Mouse (Mus musculus) cerebellum, adult 2 months (tissue): ENCODE data around the gene Wee2. TPM values are rescaled to one million over a fixed set of nuclear protein-coding genes. Genes with fewer than 3 reads are reported as not detected.

ENCODE experiments used
- DNase-seq, 2 experiments: peaks; one replicate each; pipeline ENCODE4 v3.0.0; 2021
- H3K27ac ChIP-seq: fragments of 200-500 bp; 2 replicates; pipeline ENCODE4 v1.5.1; 2012; ENCODE audit warnings: low read length, control low read depth, inconsistent platforms; ENCODE audit not compliant: insufficient read depth
- H3K27me3 ChIP-seq: fragments of 200-500 bp; 2 replicates; pipeline ENCODE4 v1.6.1; 2012; ENCODE audit warnings: inconsistent platforms, mild to moderate bottlenecking, low read length, moderate library complexity; ENCODE audit not compliant: control insufficient read depth, insufficient read depth
- H3K4me1 ChIP-seq: fragments of 200-500 bp; 2 replicates; pipeline ENCODE4 v1.6.1; 2011; ENCODE audit warnings: low read length; ENCODE audit not compliant: control insufficient read depth, insufficient read depth
- H3K4me3 ChIP-seq: fragments of 200-500 bp; replicated peaks from 2 replicates; pipeline ENCODE3; 2011; ENCODE audit warnings: mild to moderate bottlenecking, low read depth, low read length, control low read depth; ENCODE audit not compliant: insufficient read depth
- CTCF ChIP-seq: fragments of 200-500 bp; IDR thresholded peaks from 2 replicates; pipeline ENCODE4 v1.5.1; 2011; ENCODE audit warnings: low read depth, mild to moderate bottlenecking, control low read depth, low read length, moderate library complexity, borderline replicate concordance; ENCODE audit not compliant: insufficient read depth
- POLR2A ChIP-seq: fragments of 200-500 bp; IDR thresholded peaks from 2 replicates; pipeline ENCODE4 v1.6.1; 2011; ENCODE audit warnings: low read length, control low read depth, borderline replicate concordance; ENCODE audit not compliant: insufficient read depth
- WGBS: fragments of 180-500 bp; shearing (Covaris S2); methylation state at CpG from one replicate; pipeline ENCODE4 v1.1.7; 2018; 5-methylcytosine and 5-hydroxymethylcytosine counted together
- polyA plus RNA-seq: library from polyadenylated mRNA; depleted of rRNA; stranded (reverse); fragments of >200 nt; gene quantifications from 2 replicates; pipeline ENCODE4 v1.2.3, GENCODE M21; 2012

Wee2 gene
- polyA plus RNA-seq, 1 experiment, result 0.28 TPM

DNA sequence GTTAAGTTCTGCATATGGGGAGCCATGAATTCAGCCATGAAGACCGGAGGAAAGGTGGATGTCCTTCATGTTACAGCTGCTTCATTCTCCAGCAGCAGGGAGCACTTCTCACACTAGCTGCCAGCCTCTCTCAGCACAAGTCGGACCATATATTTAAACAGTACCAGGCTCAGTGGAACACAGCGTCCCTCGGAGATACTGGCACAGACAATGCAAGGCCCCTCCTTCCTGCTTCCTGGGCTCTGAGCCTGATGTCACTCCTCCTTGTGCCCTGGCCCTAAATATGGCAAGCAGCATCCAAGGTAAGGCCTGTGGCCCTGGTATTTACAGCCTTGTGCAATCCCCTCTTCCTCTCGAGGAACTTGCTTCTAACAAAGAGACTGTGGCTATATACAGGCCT lies 23.1 kb upstream of the Wee2 start:
- peak overlapping the region; percentile 79 for H3K27ac ChIP-seq
- H3K27me3 ChIP-seq, result no peaks in the 10 kb centered on the region
- 8% methylated on average over 5 of the region's 5 CpGs for WGBS
- peaks cover 41% of the 10 kb centered on the region for H3K4me1 ChIP-seq
- no peak for TF ChIP-seq CTCF
- no peak for TF ChIP-seq POLR2A
- DNase-seq, result peak in 1 of 2 experiments; percentile 63
- no peak overlapping the region for H3K4me3 ChIP-seq

DNA sequence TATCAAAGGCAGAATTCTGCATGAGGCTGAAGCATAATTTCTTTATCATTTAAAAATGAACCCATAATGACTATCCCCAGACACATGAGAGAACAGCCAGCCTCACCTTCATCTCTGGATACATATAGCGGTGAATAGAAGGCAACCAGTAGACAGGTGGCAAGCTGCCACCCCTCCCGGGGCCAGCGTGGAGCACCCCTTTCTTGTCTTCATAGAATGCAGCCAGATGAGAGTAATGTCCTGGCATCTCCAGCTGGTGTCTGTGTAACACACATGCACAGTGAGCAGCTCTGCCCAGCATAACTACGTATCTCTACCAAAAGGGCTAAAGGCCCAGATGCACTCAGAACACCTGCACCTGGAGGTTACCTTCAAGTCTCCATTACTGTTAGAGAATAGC lies 20.5 kb upstream of the Wee2 start:
- peak in 1 of 2 experiments; percentile 29 for DNase-seq
- TF ChIP-seq CTCF (no peak), POLR2A (no peak)
- H3K27ac ChIP-seq, result no peak overlapping the region
- H3K4me1 ChIP-seq, result peaks cover 41% of the 10 kb centered on the region
- no peaks in the 10 kb centered on the region for H3K27me3 ChIP-seq
- H3K4me3 ChIP-seq, result no peak overlapping the region
- WGBS, result 11% methylated on average over 4 of the region's 4 CpGs

DNA sequence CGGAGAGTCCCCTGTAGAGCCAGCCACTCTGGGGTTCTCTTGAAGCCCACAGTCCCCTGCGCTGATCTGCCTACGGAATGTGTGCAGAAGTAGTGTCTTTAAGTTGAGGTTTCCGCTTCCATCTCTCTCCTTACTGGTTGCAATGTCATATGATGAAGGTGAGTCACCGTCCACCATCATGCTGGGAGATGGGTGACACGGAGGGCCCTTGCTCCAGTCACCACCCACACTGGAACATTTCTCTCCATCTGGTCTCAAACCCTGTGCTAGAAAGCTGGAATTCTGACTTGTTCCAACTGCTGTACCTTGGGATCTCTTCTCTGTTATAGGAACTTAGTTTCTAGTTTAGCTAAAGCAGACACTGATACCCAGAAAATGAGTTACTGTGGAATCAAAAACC lies 17.8 kb upstream of the Wee2 start:
- TF ChIP-seq POLR2A (no peak), CTCF (no peak)
- 65% methylated on average over 6 of the region's 6 CpGs for WGBS

DNA sequence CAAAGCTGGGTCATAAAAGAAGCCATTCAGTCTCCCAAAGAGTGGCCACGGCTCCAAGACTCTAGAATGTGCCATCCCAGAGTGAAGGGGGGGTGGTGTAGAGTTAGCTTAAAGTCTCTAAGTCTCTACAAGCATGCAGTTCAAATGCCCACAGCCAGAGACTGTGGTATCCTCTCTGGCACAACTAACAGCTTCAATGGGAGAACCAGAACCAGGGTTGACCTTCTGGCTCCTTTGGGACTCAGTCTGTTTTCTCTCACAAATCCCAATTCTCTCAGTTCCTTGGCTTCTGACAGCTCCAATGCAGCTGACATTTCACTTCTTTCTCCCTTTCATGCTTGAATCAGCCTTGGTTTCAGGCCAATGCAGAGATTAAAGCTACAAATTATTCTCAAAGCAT lies 15.9 kb upstream of the Wee2 start:
- Histone ChIP-seq H3K4me3 (no peak overlapping the region), H3K4me1 (peaks cover 47% of the 10 kb centered on the region), H3K27ac (peak overlapping the region; percentile 26), H3K27me3 (no peaks in the 10 kb centered on the region)
- TF ChIP-seq POLR2A (no peak), CTCF (no peak)
- 6% methylated on average over 1 of the region's 1 CpGs for WGBS
- DNase-seq, result peak in 1 of 2 experiments; percentile 48

More for the DNA sequence above, 17.8 kb upstream of the Wee2 start:
- H3K27ac ChIP-seq, result no peak overlapping the region
- H3K4me3 ChIP-seq, result no peak overlapping the region
- no peak for DNase-seq
- peaks cover 36% of the 10 kb centered on the region for H3K4me1 ChIP-seq
- no peaks in the 10 kb centered on the region for H3K27me3 ChIP-seq

DNA sequence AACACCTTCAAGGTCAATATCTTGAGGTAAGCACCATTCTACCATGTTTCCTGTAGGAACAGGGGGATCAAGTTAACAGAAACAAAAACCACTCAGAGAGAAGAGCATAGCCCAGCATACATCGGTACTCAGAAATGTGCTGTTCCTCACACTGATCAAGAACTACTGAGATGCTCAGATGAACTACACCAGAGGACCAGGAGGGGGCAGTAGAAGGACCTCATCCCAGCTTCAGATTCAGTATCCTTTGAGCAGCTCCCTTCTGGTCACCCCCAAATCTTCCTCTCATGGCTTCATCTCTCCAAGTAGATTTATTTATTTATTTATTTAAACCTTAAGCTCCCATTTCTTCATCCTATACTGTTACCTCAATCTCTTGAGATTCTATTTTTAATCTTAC lies 15.1 kb upstream of the Wee2 start:
- no peak overlapping the region for H3K4me3 ChIP-seq
- WGBS, result 47% methylated on average over 1 of the region's 1 CpGs
- TF ChIP-seq CTCF, result peak; percentile 52; the same call in 1 of the 2 replicates
- TF ChIP-seq POLR2A, result no peak
- H3K27ac ChIP-seq, result no peak overlapping the region
- peaks cover 47% of the 10 kb centered on the region for H3K4me1 ChIP-seq
- H3K27me3 ChIP-seq, result no peaks in the 10 kb centered on the region
- peak in 1 of 2 experiments; percentile 59 for DNase-seq

DNA sequence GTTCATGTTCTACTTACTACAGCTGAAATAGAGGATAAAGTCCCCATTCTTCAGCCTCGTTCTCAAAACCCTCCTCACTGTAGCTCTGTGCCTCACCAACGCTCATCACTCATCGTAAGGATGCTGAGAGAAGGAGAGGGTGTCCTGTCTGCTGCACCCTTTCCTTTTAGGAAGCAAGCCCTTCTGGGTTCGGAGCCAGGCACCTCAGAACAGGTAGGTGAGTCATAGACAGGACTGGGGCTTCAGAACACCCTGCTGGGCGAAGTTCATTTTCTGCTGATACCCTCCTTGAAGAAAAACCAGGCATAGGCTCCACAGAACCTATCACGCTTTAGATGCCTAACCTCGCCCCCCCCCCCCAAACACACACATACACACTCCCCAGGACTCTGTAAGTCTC lies 11.4 kb upstream of the Wee2 start:
- peak overlapping the region; percentile 83 for H3K27ac ChIP-seq
- no peaks in the 10 kb centered on the region for H3K27me3 ChIP-seq
- TF ChIP-seq POLR2A, result no peak
- no peak for TF ChIP-seq CTCF
- DNase-seq, result peak in 1 of 2 experiments; percentile 62
- peaks cover 45% of the 10 kb centered on the region; the same call in 1 of the 2 replicates for H3K4me1 ChIP-seq
- H3K4me3 ChIP-seq, result peak overlapping the region; percentile 3
- WGBS, result 29% methylated on average over 7 of the region's 7 CpGs

DNA sequence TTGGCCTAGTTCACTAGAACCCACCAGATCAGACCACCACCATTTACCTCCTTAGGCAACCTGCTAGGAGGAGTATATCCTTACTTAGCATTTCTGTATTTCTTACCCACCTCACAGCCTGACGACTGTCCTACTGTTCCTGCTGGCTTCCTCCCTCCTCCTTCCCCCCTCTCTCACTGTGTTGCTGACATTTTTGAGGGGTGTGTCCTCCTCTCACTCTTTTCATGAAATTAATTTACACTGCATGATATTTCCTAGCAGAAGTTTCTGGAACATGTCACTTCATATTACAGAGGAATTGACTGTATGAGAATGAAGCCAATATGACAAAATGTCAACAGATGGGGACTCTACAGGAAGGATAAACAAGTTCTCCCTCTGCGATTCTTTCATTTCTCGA lies 10.2 kb upstream of the Wee2 start:
- peak in 1 of 2 experiments; percentile 78 for DNase-seq
- no peak for TF ChIP-seq CTCF
- TF ChIP-seq POLR2A, result no peak
- 7% methylated on average over 3 of the region's 3 CpGs for WGBS
- H3K4me1 ChIP-seq, result peaks cover 47% of the 10 kb centered on the region; the same call in 1 of the 2 replicates
- peak overlapping the region; percentile 33 for H3K4me3 ChIP-seq
- peak overlapping the region; percentile 92 for H3K27ac ChIP-seq
- H3K27me3 ChIP-seq, result no peaks in the 10 kb centered on the region

DNA sequence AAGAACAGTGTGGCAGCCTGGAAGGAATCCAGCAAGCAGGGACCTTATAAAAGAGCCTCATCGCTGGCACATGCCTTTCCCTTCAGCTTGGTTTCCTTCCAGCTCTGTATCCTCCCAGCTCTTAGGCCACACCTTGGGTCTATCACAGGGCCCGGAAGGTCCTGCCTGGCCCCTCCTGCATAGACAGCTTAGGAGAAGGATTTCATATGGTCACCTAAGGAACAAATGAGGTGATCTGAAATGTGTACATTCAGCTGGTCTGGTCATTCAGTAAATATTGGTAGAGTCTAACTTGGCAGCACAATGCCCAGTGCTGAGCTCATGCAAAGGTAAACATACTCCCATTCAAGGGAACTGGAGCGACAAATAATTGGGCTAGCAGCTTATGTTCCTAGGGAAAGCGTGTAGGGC lies 9.4 kb upstream of the Wee2 start:
- Histone ChIP-seq H3K4me1 (peaks cover 47% of the 10 kb centered on the region; the same call in 1 of the 2 replicates), H3K27ac (peak overlapping the region; percentile 83)
- TF ChIP-seq CTCF (no peak), POLR2A (no peak)

More for the DNA sequence above, 9.4 kb upstream of the Wee2 start:
- Histone ChIP-seq H3K27me3 (no peaks in the 10 kb centered on the region), H3K4me3 (no peak overlapping the region)
- WGBS, result 8% methylated on average over 4 of the region's 4 CpGs
- DNase-seq, result peak; percentile 78 to 88
